Mouse (Mus musculus) R1 (cell line): ENCODE results near the gene Tuba1b.
A peak's percentile ranks its signal among the peaks of the same experiment; 100 is the strongest.

Experiments used
- DNase-seq: peaks from one replicate; pipeline ENCODE4 v3.0.0-alpha.2; 2018; ENCODE audit warnings: low read depth, low spot score

The Tuba1b gene

DNA sequence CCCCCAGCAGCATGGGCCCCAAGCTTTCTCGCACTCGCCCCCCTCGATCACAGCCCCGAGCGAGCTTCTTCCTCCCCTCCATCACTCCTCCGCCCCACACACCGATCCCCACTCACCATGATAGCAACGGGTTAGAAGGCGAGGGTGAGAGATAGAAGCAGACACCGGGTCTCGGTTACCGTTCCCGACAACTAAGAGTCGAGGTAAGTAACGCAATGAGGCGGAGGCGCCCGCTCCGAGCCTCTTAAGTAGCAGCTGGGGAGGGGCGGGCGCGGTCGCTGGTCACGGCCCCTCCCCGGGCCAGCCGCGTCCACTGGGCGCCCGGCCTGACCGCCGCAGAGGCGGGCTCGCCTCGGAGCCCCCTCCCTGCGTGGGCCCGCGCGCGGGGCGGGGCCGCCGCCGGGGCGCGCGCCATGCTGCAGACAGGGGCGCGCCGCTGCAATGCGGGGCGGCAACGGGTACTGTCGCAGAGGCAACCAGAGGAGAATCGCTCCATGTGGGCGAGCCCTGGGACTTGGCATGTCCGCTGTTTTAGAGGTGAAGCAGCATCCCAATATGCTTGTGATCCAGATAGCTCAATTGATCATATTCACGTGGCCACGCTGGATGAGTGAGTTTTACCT lies at the start of gene Tuba1b:
Gene Tuba1b (minus strand): TSS at position 349 of the 623 bp plus-strand sequence.
- DNase-seq, result peak; percentile 88

DNA sequence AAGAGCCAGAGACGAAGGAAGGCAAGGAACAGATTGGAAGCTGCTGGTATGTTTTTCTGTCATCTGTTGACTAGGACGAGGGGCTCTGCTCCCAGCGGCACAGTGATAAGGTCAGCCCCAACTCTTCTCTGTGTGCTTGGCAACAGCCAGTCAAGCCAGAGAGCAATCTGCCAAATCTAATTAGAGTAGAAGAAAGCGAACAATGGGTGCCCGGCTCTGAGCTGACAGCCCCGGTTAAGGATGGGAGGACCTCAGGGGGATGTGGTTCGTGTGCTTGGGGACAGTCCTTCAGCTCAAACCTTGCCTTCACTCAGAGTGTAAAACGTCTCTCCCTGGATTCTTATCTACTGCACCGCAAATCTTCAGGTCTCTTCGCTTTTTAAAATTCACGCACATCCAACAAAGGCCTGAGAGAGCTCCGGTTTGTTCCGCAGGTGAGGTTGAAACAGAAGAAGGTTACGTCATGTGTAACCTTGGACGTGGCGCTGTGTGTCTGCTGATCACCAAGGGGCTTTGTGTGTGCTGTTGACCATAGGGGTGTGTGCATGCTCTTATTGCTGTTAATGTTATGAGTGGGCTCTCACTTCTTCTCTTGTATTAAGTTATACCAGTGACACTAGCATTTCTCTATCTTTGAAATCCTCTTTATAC lies 49.2 kb upstream of the Tuba1b start:
- peak; percentile 41 for DNase-seq

DNA sequence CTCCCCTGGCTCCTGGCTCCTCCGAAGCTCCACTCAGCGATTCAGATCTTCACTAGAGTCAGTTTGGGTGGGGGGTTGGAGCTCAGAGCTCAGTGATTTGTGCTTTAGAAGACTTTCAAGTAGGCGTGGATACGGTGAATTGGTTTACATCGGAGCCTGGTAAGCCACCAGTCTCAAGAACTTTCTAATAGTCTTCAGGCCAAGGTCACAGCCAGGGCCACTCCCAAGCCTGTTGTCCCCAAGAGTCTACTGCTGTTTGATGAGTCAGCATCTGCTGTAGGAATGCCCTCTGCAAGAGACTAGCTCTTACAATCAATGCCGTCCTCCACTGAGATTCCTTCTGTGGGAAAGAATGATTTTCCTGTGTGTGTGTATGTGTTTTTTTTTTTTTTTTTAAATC lies 47.7 kb upstream of the Tuba1b start:
- peak; percentile 97 for DNase-seq

DNA sequence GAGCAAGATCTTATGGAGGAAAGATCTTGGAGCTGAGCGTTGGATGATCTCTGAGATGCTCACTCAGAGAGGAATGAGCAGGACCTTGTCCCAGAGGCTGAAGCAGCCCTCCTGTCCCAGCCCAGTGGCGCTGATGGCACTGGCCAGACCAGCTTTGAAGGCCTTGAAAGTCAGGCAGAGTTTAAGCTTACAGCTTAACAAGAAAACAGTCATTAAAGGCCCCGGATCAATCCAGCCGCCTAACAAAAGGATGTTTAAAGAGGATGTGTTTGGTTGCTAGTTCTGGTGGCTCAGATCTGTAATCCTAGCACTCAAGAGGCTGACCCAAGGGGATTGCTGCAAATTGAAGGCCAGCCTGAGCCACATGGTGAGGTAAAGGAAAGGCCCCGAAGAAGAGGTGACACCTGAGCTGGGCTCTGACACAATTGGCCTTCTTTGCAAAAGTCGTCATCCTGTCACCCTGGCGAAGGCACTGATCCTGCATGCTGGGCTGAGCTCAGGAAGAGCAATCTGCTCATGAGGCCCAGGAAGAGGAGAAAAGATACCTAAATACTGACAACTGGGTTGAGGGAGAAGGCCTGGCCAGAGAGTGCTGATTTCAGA lies 45.7 kb upstream of the Tuba1b start:
- no peak for DNase-seq

DNA sequence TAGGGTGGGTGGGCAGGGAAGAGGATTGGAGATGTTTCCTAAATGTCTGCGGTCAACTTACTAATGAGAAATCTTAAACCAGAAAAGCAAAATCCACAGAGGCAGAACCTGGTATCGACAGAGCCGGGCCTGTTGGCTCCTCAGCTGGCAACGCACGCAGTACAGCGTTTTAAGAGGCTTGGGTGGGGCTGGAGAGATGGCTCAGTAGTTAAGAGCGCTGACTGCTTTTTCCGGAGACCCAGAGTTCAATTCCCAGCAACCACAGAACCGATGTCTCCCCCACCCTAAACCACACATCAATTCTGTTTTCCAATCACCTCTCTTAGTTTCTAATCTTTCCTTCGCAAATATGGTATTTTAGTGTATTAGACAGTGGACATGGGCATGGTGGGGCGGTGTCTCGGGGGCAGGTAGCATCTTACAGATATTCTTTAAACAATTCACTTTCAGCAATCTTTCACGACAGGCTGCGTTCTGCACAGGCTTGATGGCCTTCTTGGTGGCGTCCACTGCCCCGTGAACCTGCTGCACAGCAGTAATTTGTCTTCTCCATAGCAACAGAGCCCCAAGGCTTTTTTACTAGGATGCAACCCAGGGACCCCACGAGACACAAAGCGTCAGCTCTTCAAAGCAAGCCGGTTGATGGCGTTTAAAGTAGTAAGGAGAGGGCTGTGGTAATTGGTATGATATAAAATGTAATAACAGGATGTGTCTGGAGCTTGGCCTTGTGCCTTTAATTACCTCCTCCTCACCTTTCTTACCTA lies 44.2 kb upstream of the Tuba1b start:
- peak; percentile 50 for DNase-seq

- DNase-seq, result peak; percentile 40
These were observed 43.5 kb upstream of the Tuba1b start for GRCm38 (mm10) chr15:98977759-98978408.

DNA sequence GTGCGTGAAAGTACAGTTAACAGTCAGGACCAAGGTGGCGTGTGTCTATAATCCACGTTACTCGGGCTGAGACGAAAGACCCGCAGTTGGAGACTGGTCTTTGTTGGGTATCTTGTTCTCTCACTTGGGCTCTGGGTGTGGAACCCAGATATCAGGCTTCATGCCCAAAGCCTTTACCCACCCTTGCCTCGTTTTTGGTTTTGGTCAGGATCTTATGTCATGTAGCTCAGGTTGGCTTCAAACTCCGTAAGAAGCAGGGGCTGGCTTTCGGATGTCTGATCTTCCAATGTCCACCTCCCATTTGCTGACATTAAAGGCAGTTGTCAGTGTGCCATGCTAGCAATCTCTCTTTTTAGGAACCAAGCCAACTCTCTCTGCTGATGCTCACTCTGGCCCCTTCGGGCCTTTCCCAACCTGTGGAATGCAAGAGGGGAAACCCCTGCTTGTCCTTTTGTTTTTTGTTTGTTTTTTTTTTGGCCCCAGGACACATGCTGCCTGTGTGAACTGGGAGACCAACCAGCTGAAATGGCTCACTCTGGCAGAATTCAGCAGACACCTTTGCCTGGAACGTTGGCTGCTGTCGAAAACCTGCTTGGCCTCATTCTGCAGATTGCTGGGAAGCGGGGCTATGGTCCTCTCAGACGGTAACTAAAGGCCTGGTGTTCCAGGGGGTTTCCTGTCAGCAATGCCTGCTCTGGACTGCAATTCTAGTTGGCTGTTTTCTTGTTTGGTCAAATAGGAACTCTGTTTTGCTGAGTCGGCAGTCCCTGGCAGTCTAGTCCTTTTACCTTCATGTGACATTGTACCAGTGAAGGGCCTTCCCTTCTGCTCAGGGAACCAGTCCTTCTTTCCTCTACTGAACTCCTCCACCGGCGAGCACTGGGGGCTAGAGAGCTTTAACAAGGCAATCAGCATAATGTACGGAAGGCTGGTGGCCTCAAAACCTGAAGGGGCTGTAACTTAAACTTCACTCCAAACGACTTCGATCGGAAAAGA lies 42.7 kb upstream of the Tuba1b start:
- peak; percentile 38 for DNase-seq

- DNase-seq, result no peak
These were observed 38.8 kb upstream of the Tuba1b start for GRCm38 (mm10) chr15:98973015-98973614.

DNA sequence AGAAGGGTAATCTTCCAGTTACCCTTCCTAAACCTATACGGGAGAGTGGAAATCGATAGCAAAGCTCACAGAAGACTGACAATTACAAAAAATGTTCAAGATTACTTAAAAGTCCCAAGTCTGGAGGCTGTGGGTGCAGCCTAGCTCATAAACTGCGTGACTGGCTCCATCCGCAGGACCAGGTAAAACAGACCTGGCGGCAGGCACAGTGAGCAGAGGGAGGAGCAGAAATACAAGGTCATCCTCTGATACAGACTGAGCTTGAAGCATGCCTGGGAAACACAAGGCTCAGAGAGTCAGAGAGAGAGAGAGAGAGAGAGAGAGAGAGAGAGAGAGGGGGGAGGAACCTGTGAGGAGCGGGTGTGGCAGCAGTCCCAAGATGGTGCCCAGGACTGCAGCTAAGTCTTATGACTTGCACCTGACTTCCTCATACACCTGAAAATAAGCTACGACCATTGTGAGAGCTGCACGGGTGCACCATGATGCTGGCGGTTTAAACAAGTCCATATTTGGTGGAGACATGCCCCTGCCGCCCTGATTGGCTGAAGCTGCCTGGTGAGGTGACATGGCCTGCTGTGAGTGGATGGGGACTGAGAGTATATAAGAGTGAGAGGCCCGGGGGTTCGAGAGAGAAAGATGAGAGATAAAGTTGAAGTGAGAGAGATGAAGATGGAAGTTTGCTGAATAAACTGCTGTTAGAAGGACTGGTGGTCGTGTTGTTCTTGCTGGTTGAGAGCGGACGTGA lies 37.4 kb upstream of the Tuba1b start:
- peak; percentile 75 for DNase-seq

GRCm38 (mm10) chr15:98971111-98971510 lies 36.7 kb upstream of the Tuba1b start:
- DNase-seq, result peak; percentile 84

- DNase-seq, result peak; percentile 81
These were observed 35.2 kb upstream of the Tuba1b start for GRCm38 (mm10) chr15:98969372-98970101.

DNA sequence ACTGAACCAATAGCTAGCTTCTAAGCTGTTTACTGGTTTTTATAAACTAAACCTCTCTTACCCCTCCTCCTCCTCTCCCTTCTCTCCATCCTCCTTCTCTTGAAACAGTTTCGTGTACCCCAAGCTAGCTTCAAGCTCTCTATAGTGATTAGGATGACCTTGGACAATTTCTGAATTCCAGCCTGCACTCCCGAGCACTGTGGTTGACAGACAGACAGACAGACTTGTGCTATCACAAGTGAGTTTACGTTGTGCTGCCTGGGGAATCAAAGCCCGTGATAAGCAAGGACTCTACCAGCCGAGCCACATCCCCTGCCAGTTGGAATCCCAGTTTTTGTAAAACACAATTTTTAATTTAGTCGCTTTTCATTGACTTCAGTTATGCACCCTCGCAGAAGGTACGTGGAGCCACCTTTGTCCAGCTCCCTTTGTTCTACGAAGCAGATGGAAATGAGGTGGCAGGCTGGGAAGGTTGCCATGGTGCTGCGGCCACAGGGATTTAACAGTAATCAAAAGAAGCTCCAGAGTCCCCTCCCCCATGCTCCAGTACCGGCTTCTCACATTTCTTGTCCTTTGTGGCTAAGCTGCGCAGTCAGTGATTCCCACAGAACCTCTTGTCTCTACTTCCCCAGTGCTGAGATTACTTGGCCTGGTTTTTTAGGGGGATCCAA lies 34.5 kb upstream of the Tuba1b start:
- DNase-seq, result peak; percentile 99

GRCm38 (mm10) chr15:98959531-98959930 lies 25.2 kb upstream of the Tuba1b start:
- DNase-seq, result no peak

DNA sequence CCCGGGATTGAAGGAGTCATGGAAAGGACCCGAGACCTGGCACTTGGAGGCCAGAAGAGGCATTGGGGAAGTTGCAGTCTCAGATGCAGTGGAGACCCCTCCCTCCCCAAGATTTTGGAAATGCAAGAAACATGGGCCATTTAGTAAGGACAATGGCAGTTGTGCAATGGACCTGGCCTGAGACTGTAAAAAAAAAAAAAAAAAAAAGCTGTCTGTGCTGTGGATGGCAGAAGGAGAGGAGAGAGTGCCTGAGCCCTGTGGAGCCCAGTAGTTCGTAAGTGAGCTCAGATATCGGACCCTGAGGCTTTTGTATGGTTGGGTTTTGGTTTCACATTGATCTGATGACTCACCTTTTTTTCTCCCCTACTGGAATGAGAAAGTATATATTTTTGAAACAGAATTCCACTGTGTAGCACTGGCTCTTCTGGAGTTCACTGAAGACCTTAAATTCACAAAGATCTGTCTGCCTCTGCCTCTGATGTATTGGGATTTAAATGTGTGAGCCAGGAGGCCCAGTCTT lies 24.6 kb upstream of the Tuba1b start:
- DNase-seq, result no peak

GRCm38 (mm10) chr15:98957475-98957874 lies 23.1 kb upstream of the Tuba1b start:
- no peak for DNase-seq

DNA sequence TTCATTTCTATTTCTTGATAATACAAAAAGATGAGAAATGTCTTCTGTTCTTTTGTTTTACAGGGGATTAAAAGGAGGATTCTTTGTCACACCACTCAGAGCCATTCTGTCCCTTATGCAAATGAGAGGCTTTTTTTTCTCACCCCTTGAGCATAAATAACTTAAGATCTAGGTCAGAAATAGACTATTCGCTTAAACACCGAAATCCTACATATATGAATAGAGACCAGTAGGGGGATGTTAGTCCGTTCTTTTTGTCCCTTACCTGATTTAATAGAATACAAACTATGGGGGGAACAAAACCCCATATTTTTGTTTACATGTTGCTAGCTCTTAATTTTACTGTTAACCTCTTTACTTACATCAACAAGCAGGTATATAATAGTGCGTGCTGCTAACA lies 21.6 kb upstream of the Tuba1b start:
- DNase-seq, result no peak

GRCm38 (mm10) chr15:98955324-98955723 lies 21.0 kb upstream of the Tuba1b start:
- no peak for DNase-seq
